Mouse (Mus musculus): ENCODE results near the gene Adgrv1.

Gene Adgrv1

DNA sequence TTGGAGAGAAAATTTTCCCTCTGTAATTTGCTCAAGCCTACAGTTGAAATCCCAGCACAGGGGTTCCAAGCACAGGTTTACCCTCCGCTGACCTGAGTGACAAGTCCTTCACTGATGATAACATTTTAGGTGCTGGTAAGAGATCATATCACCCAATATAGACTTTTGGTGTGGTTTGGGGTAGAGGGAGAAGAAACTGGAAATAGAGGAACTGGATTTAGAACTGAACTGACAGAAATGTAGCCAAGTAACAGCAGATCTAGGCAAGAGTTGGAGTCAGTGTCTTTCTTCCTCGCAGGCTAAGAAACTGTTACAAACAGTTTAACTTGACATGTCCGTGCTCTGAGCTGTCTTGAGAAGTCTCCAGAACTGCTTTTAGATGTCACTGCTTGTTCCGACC, 581.5 kb downstream of the Adgrv1 start:
- no peak for DNase-seq (ENCODE audit: low read depth, low spot score)

DNA sequence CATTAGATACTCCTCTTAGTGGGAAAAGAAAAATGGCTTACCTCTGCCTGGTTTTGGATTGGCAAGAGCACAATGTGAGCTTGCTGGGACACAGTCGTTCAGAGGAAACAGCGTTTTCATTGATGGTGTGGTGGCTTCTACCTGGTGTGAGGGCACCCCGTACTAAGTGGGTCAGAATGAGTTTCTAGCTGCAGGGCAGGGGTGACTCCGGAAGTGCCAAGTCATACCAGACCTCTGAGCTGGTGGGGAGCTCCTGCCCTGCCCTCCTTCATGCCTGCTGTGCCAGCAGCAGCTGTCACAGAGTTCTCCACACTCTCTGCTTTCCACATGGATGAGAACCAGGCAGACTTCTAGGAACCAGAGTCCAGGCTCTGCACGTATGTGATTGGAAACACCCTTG, 582.0 kb downstream of the Adgrv1 start:
- no peak for DNase-seq (ENCODE audit: low read depth, low spot score)

DNA sequence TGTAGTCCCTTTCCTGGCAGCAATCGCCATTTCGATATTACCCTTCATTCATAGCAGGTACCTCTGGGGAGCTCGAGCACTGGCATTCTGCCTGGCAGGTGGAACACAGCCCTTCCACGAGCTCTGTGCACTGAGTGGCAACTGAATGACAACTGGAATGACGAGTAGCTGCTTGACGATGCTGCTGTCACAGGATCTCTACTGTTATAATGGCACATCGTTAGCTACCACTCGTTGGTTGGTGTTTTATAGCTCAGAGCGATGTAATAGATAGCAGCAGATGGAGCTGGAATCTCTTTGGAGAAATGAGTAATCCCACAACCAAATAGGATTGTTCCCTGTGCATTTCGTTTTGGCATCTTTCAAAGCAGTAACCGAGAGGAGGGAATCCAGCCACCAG, 587.6 kb downstream of the Adgrv1 start:
- no peak for DNase-seq (ENCODE audit: low read depth, low spot score)

Measured in WW6 (cell line).